Mouse (Mus musculus): ENCODE results near the gene Prrg2. TPM values are rescaled to one million over a fixed set of nuclear protein-coding genes. Genes with fewer than 3 reads are reported as not detected.
A peak's percentile ranks its signal among the peaks of the same experiment; 100 is the strongest.

Gene Prrg2
- polyA plus RNA-seq, 1 experiment: 14.0 TPM

DNA sequence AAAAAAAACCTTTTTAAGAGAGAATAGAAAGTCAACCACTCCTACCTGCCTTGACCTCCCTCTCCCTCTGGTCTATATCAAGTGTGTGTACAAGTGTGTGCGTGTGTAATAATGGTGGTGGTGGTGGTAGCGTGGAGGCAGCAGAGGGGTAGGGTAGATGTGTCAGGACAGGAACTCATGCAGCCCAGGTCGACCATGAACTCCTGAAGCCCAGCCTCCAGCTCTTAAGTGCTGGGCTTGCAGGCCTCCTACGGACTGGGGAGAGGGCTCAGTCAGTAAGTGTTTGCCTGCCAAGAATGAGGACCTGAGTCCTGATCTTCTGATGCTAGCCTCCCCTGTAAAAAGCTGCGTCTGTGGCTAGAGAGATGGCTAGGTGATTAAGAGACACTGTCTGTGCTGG lies 42.5 kb upstream of the Prrg2 start:
- Histone ChIP-seq H3K79me3 (ENCODE audit: low read depth) (no peaks in the 10 kb centered on the region), H3K27me3 (ENCODE audit: control insufficient read depth, insufficient read depth, insufficient read length) (no peaks in the 10 kb centered on the region), H3K79me2 (ENCODE audit: control insufficient read depth, insufficient read depth) (no peaks in the 10 kb centered on the region), H3K36me3 (ENCODE audit: control insufficient read depth, insufficient read depth) (no peaks in the 10 kb centered on the region), H3ac (ENCODE audit: control insufficient read depth, insufficient read length, low read depth) (no peak overlapping the region), H3K4me3 (ENCODE audit: insufficient read depth, poor library complexity, severe bottlenecking) (no peak overlapping the region)
- TF ChIP-seq MYOG (IDR thresholded peaks at IDR 0.05; ENCODE audit: control insufficient read depth, extremely low read depth, insufficient read length): no peak
- no peak for TF ChIP-seq CTCF (IDR thresholded peaks at IDR 0.05; ENCODE audit: control insufficient read depth, insufficient read depth, insufficient read length)
- no peak for TF ChIP-seq CEBPB (IDR thresholded peaks at IDR 0.05; ENCODE audit: low read depth)
- TF ChIP-seq USF1 (IDR thresholded peaks at IDR 0.05; ENCODE audit: low read depth): no peak
- TF ChIP-seq MYOD1 (IDR thresholded peaks at IDR 0.05; ENCODE audit: control insufficient read depth, insufficient read length, low read depth): no peak
- TF ChIP-seq FOSL1 (IDR thresholded peaks at IDR 0.05; ENCODE audit: insufficient read depth, low read length, poor library complexity, severe bottlenecking): no peak
- no peak for TF ChIP-seq MAX (IDR thresholded peaks at IDR 0.05)

- TF ChIP-seq MAX (IDR thresholded peaks at IDR 0.05) (no peak), CEBPB (IDR thresholded peaks at IDR 0.05; ENCODE audit: low read depth) (no peak), MYOG (IDR thresholded peaks at IDR 0.05; ENCODE audit: control insufficient read depth, extremely low read depth, insufficient read length) (no peak), MYOD1 (IDR thresholded peaks at IDR 0.05; ENCODE audit: control insufficient read depth, insufficient read length, low read depth) (no peak), CTCF (IDR thresholded peaks at IDR 0.05; ENCODE audit: control insufficient read depth, insufficient read depth, insufficient read length) (no peak), USF1 (IDR thresholded peaks at IDR 0.05; ENCODE audit: low read depth) (no peak), FOSL1 (IDR thresholded peaks at IDR 0.05; ENCODE audit: insufficient read depth, low read length, poor library complexity, severe bottlenecking) (no peak)
- Histone ChIP-seq H3K79me2 (ENCODE audit: control insufficient read depth, insufficient read depth) (no peaks in the 10 kb centered on the region), H3K4me3 (ENCODE audit: insufficient read depth, poor library complexity, severe bottlenecking) (no peak within 1 kb of the TSS), H3K36me3 (ENCODE audit: control insufficient read depth, insufficient read depth) (no peaks in the 10 kb centered on the region), H3ac (ENCODE audit: control insufficient read depth, insufficient read length, low read depth) (no peak within 1 kb of the TSS), H3K79me3 (ENCODE audit: low read depth) (no peaks in the 10 kb centered on the region), H3K27me3 (ENCODE audit: control insufficient read depth, insufficient read depth, insufficient read length) (no peaks in the 10 kb centered on the region)
These were observed 41.2 kb upstream of the Prrg2 start, which contains the start of gene Fcgrt for GRCm38 (mm10) chr7:45103652-45104180. TSS of gene Fcgrt (minus strand) at chr7:45103851.

- no peak overlapping the region for H3K4me3 ChIP-seq (ENCODE audit: insufficient read depth, poor library complexity, severe bottlenecking)
- H3K36me3 ChIP-seq (ENCODE audit: control insufficient read depth, insufficient read depth): no peaks in the 10 kb centered on the region
- H3K79me2 ChIP-seq (ENCODE audit: control insufficient read depth, insufficient read depth): no peaks in the 10 kb centered on the region
- H3K79me3 ChIP-seq (ENCODE audit: low read depth): no peaks in the 10 kb centered on the region
- TF ChIP-seq FOSL1 (IDR thresholded peaks at IDR 0.05; ENCODE audit: insufficient read depth, low read length, poor library complexity, severe bottlenecking) (no peak), USF1 (IDR thresholded peaks at IDR 0.05; ENCODE audit: low read depth) (peak; percentile 84)
- H3ac ChIP-seq (ENCODE audit: control insufficient read depth, insufficient read length, low read depth): no peak overlapping the region
- no peaks in the 10 kb centered on the region for H3K27me3 ChIP-seq (ENCODE audit: control insufficient read depth, insufficient read depth, insufficient read length)
These were observed 40.6 kb upstream of the Prrg2 start for GRCm38 (mm10) chr7:45102940-45103585.

DNA sequence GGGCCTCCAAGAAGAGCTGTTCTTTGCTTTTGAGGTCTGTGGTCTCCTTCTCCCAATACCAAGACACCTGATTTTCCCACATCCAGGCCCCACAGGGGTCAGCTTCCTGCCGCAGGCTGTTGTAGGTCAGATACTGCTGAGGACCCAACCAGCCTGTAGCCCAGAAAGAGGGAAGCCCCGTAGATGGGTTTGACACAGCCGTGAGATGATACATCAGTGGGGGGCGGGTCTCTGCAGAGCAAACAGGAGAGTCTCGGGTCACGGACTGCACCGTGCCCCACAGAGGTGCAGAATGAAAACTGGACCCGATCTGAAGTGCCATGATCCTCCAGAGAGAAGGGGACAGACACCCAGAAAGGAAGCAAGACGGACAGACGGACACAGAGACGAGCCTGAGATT lies 40.0 kb upstream of the Prrg2 start:
- Histone ChIP-seq H3K36me3 (ENCODE audit: control insufficient read depth, insufficient read depth) (no peaks in the 10 kb centered on the region), H3ac (ENCODE audit: control insufficient read depth, insufficient read length, low read depth) (no peak overlapping the region), H3K79me2 (ENCODE audit: control insufficient read depth, insufficient read depth) (no peaks in the 10 kb centered on the region), H3K27me3 (ENCODE audit: control insufficient read depth, insufficient read depth, insufficient read length) (no peaks in the 10 kb centered on the region), H3K4me3 (ENCODE audit: insufficient read depth, poor library complexity, severe bottlenecking) (no peak overlapping the region), H3K79me3 (ENCODE audit: low read depth) (no peaks in the 10 kb centered on the region)
- TF ChIP-seq MYOG (IDR thresholded peaks at IDR 0.05; ENCODE audit: control insufficient read depth, extremely low read depth, insufficient read length): no peak
- TF ChIP-seq CEBPB (IDR thresholded peaks at IDR 0.05; ENCODE audit: low read depth): no peak

DNA sequence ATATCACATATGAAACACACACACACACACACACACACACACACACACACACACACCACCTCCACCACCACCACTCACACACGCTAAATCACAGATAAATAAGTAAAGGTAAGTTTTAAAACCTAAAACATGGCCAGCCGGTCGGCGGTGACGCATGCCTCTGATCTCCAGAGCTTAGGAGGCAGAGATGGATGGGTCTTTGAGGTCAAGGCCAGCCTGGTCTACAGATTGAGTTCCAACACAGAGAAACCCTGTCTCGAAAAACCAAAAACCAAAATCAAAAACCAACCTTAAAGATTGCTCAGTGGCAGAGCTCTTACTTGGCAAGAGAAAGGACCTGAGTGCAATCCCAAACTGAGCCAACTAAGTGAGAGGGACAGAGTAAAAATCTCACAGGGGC lies 37.6 kb upstream of the Prrg2 start:
- H3ac ChIP-seq (ENCODE audit: control insufficient read depth, insufficient read length, low read depth): no peak overlapping the region

DNA sequence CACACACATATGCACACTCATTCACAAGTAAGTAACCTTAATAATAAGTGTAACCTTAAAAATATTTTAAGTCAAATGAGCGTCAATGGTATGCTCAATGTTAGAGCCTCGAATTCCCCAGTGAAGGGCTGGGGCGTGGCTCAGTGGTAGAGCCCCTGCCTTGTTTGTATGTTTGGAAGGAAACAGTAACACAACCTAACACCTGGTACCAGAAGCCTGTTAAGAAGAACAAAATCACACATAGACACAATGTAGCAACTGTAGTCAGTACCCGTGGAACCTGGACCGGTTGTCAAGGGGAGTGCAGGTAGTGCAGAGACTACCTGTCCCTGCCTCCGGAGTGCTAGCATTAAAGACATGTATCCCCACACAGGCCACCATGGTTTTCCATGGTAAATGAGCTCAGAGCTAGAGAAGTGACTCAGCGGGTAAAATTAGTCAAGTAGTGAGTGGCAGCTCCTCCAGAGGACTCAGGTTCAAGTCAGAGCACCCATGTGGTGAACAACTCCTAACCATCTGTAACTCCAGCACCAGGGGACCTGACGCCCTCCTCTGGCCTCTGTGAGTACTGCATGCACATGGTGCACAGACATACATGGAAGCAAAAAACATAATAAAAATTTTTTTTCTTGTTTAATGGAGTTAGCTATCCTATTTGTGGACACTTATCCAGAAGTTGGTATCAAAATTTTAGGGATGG lies 36.2 kb upstream of the Prrg2 start:
- no peak overlapping the region for H3ac ChIP-seq (ENCODE audit: control insufficient read depth, insufficient read length, low read depth)
- no peaks in the 10 kb centered on the region for H3K79me2 ChIP-seq (ENCODE audit: control insufficient read depth, insufficient read depth)
- no peak overlapping the region for H3K4me3 ChIP-seq (ENCODE audit: insufficient read depth, poor library complexity, severe bottlenecking)
- no peaks in the 10 kb centered on the region for H3K27me3 ChIP-seq (ENCODE audit: control insufficient read depth, insufficient read depth, insufficient read length)
- H3K79me3 ChIP-seq (ENCODE audit: low read depth): no peaks in the 10 kb centered on the region
- no peak for TF ChIP-seq MYOD1 (IDR thresholded peaks at IDR 0.05; ENCODE audit: control insufficient read depth, insufficient read length, low read depth)
- no peak for TF ChIP-seq FOSL1 (IDR thresholded peaks at IDR 0.05; ENCODE audit: insufficient read depth, low read length, poor library complexity, severe bottlenecking)
- no peak for TF ChIP-seq CTCF (IDR thresholded peaks at IDR 0.05; ENCODE audit: control insufficient read depth, insufficient read depth, insufficient read length)
- TF ChIP-seq USF1 (IDR thresholded peaks at IDR 0.05; ENCODE audit: low read depth): no peak
- no peak for TF ChIP-seq MYOG (IDR thresholded peaks at IDR 0.05; ENCODE audit: control insufficient read depth, extremely low read depth, insufficient read length)
- TF ChIP-seq CEBPB (IDR thresholded peaks at IDR 0.05; ENCODE audit: low read depth): no peak
- TF ChIP-seq MAX (IDR thresholded peaks at IDR 0.05): no peak
- no peaks in the 10 kb centered on the region for H3K36me3 ChIP-seq (ENCODE audit: control insufficient read depth, insufficient read depth)

More for the DNA sequence above, 37.6 kb upstream of the Prrg2 start:
- Histone ChIP-seq H3K79me2 (ENCODE audit: control insufficient read depth, insufficient read depth) (no peaks in the 10 kb centered on the region), H3K4me3 (ENCODE audit: insufficient read depth, poor library complexity, severe bottlenecking) (no peak overlapping the region), H3K36me3 (ENCODE audit: control insufficient read depth, insufficient read depth) (no peaks in the 10 kb centered on the region), H3K79me3 (ENCODE audit: low read depth) (no peaks in the 10 kb centered on the region), H3K27me3 (ENCODE audit: control insufficient read depth, insufficient read depth, insufficient read length) (no peaks in the 10 kb centered on the region)
- TF ChIP-seq FOSL1 (IDR thresholded peaks at IDR 0.05; ENCODE audit: insufficient read depth, low read length, poor library complexity, severe bottlenecking) (no peak), MYOD1 (IDR thresholded peaks at IDR 0.05; ENCODE audit: control insufficient read depth, insufficient read length, low read depth) (no peak), USF1 (IDR thresholded peaks at IDR 0.05; ENCODE audit: low read depth) (no peak), CEBPB (IDR thresholded peaks at IDR 0.05; ENCODE audit: low read depth) (no peak), MAX (IDR thresholded peaks at IDR 0.05) (no peak)

Measured in C2C12 (cell line).